Mouse (Mus musculus) kidney, embryonic 16.5 days (tissue): Measurements from ENCODE around the gene Eefsec. TPM values are rescaled to one million over a fixed set of nuclear protein-coding genes. Genes with fewer than 3 reads are reported as not detected.

Experiments used
- ATAC-seq: fragments of 200-750 bp; cut with Nextera tagmentation; 2 replicates; pipeline ENCODE4 v1.8.0; 2017; ENCODE audit warnings: moderate TSS enrichment; ENCODE audit not compliant: low FRiP score, low TSS enrichment
- H3K27ac ChIP-seq: fragments of 300-500 bp; sonication (generic); 2 replicates; pipeline ENCODE4 v1.5.1; 2014; ENCODE audit warnings: low read length
- H3K27me3 ChIP-seq: fragments of 300-500 bp; sonication (generic); 2 replicates; pipeline ENCODE4 v1.6.1; 2014; ENCODE audit warnings: low read length, control low read depth, mixed read lengths; ENCODE audit not compliant: insufficient read depth
- H3K36me3 ChIP-seq: fragments of 300-500 bp; sonication (generic); 2 replicates; pipeline ENCODE4 v1.6.1; 2014; ENCODE audit warnings: low read length, control low read depth, mixed read lengths; ENCODE audit not compliant: insufficient read depth
- H3K4me1 ChIP-seq: fragments of 300-500 bp; sonication (generic); 2 replicates; pipeline ENCODE4 v1.6.1; 2014; ENCODE audit warnings: low read length, control low read depth, mixed read lengths; ENCODE audit not compliant: insufficient read depth
- H3K4me2 ChIP-seq: fragments of 300-500 bp; sonication (generic); replicated peaks from 2 replicates; pipeline ENCODE4 v1.6.1; 2014; ENCODE audit warnings: low read depth, low read length
- H3K4me3 ChIP-seq: fragments of 300-500 bp; sonication (generic); 2 replicates; pipeline ENCODE4 v1.5.1; 2014; ENCODE audit warnings: mild to moderate bottlenecking, low read length
- H3K9ac ChIP-seq: fragments of 300-500 bp; sonication (generic); replicated peaks from 2 replicates; pipeline ENCODE4 v1.6.1; 2014; ENCODE audit warnings: low read length
- H3K9me3 ChIP-seq: fragments of 300-500 bp; sonication (generic); 2 replicates; pipeline ENCODE4 v1.6.1; 2016; ENCODE audit warnings: low read length, control low read depth
- WGBS: fragments of 180-500 bp; shearing (Covaris S2); extraction: QIAGEN DNeasy Blood & Tissue Kit; methylation state at CpG from one replicate; pipeline ENCODE4 v1.1.7; 2014; 5-methylcytosine and 5-hydroxymethylcytosine counted together
- polyA plus RNA-seq: library from polyadenylated mRNA; unstranded; fragments of >200 nt; fragmentation: Nextera tagmentation; extraction: Ambion mirVana; gene quantifications from 2 replicates; pipeline ENCODE4 v1.2.1, GENCODE M21; 2015

Eefsec gene
- polyA plus RNA-seq, 1 experiment from 2014 or later = 36.8 TPM

- Histone ChIP-seq H3K9me3 (no peaks in the 10 kb centered on the region), H3K27ac (no peak overlapping the region), H3K36me3 (no peaks in the 10 kb centered on the region), H3K4me2 (no peak overlapping the region), H3K9ac (no peak overlapping the region), H3K4me3 (no peak overlapping the region), H3K4me1 (peaks cover 20% of the 10 kb centered on the region), H3K27me3 (no peaks in the 10 kb centered on the region)
- WGBS = 69% methylated on average over 4 of the region's 4 CpGs
- ATAC-seq = no peak
Measured at GRCm38 (mm10) chr6:88276221-88276620, 170.1 kb downstream of the Eefsec start.

DNA sequence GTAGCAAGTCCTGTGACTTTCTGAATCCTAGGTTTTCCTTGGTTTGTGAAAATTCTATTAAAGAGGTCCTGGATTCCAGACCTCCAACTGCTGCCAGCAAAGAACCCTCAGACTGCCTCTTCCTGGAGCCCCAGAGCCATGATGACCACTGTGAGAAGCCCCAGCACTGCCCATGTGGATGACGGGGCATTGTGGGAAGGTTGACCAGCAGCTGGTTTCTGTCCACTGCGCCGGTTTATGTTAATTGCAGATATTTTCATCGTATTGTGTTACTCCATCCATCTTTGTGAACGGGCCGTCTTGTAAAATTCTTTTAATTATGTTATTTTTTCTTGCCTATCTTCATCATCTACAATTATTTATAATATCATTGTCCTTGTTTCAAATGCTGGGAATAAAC is 171.7 kb downstream of the Eefsec start:
- no peak overlapping the region for H3K9ac ChIP-seq
- no peak for ATAC-seq
- no peaks in the 10 kb centered on the region for H3K36me3 ChIP-seq
- peaks cover 20% of the 10 kb centered on the region for H3K4me1 ChIP-seq
- H3K27me3 ChIP-seq = no peaks in the 10 kb centered on the region
- WGBS = 33% methylated on average over 6 of the region's 6 CpGs
- H3K27ac ChIP-seq = no peak overlapping the region
- no peak overlapping the region for H3K4me2 ChIP-seq
- no peaks in the 10 kb centered on the region for H3K9me3 ChIP-seq
- H3K4me3 ChIP-seq = no peak overlapping the region

DNA sequence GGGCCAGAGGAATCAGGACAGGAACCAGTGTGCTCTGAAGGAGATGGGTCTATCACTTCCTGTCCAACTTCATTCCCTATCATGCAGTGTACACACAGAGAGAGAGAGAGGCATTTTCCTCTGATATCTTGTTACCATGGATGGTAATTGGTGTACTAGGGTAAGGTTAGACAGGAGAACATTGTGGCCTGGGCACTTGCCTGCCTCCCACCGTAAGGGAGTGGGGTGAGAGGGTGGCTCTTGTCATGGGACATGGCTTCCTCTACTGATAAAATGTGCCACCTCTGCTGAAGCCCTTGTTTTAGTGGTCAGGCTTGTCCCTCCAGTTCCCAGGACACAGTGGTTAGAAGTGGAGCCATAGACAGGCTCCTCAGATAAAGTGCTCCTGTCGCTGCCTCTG is 178.4 kb downstream of the Eefsec start:
- H3K4me2 ChIP-seq = no peak overlapping the region
- H3K4me3 ChIP-seq = no peak overlapping the region
- H3K36me3 ChIP-seq = no peaks in the 10 kb centered on the region
- WGBS = 94% methylated on average over 2 of the region's 2 CpGs
- ATAC-seq = no peak
- peaks cover 11% of the 10 kb centered on the region for H3K4me1 ChIP-seq
- H3K27ac ChIP-seq = no peak overlapping the region
- H3K9ac ChIP-seq = no peak overlapping the region
- no peaks in the 10 kb centered on the region for H3K9me3 ChIP-seq
- no peaks in the 10 kb centered on the region for H3K27me3 ChIP-seq

DNA sequence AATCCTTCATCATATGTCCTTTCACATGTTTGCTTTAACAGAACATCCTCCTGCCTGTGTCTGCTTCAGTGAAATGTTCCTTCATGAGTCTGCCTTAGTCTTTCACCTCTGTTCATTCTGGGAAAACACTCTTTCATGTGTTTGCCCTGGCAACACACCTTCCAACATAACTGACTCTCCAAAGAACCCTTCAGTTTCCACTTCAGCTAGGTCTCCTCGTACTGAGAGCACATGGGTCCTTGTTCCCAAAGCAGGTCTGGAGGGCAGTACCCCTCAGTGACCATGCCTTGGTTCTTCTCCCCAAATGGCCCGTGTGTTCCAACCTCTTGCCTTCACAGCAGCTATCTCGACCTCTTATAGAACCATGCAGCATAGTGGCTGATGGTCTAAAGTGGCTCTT is 179.3 kb downstream of the Eefsec start:
- no peak overlapping the region for H3K9ac ChIP-seq
- peaks cover 6% of the 10 kb centered on the region for H3K4me1 ChIP-seq
- H3K4me3 ChIP-seq = no peak overlapping the region
- no peaks in the 10 kb centered on the region for H3K9me3 ChIP-seq
- no peaks in the 10 kb centered on the region for H3K27me3 ChIP-seq
- WGBS = 91% methylated on average over 3 of the region's 3 CpGs
- H3K4me2 ChIP-seq = no peak overlapping the region
- no peaks in the 10 kb centered on the region for H3K36me3 ChIP-seq
- H3K27ac ChIP-seq = no peak overlapping the region
- no peak for ATAC-seq

DNA sequence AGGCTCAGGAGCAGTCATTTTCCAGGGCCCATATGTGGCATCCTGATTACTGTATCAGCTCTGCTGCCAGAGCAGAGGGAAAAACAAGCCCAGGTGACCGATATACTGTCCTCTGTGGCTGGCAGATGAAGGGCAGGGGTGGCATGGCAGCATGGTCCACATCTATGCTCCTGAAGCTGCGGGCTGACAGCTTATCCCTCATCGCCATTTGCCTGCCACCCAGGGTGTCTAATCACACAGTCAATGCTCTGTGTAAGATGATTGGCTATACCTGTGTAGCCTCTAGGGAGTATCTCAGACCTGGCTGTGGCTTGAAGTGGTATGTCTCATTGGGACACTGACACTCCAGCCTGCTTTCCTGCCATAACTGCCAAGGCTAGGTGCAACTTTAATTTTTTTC is 180.3 kb downstream of the Eefsec start:
- H3K4me2 ChIP-seq = no peak overlapping the region
- H3K27me3 ChIP-seq = no peaks in the 10 kb centered on the region
- H3K9ac ChIP-seq = no peak overlapping the region
- H3K4me1 ChIP-seq = no peaks in the 10 kb centered on the region
- no peak overlapping the region for H3K27ac ChIP-seq
- no peaks in the 10 kb centered on the region for H3K36me3 ChIP-seq
- no peak for ATAC-seq
- H3K4me3 ChIP-seq = no peak overlapping the region
- WGBS = 93% methylated on average over 3 of the region's 3 CpGs
- H3K9me3 ChIP-seq = no peaks in the 10 kb centered on the region

- Histone ChIP-seq H3K4me2 (no peak overlapping the region), H3K27ac (no peak overlapping the region), H3K36me3 (no peaks in the 10 kb centered on the region), H3K4me1 (no peaks in the 10 kb centered on the region), H3K9me3 (no peaks in the 10 kb centered on the region), H3K27me3 (no peaks in the 10 kb centered on the region), H3K4me3 (no peak overlapping the region), H3K9ac (no peak overlapping the region)
- ATAC-seq = no peak
- WGBS = 93% methylated on average over 1 of the region's 1 CpGs
Measured at GRCm38 (mm10) chr6:88265355-88265754, 181.0 kb downstream of the Eefsec start.

DNA sequence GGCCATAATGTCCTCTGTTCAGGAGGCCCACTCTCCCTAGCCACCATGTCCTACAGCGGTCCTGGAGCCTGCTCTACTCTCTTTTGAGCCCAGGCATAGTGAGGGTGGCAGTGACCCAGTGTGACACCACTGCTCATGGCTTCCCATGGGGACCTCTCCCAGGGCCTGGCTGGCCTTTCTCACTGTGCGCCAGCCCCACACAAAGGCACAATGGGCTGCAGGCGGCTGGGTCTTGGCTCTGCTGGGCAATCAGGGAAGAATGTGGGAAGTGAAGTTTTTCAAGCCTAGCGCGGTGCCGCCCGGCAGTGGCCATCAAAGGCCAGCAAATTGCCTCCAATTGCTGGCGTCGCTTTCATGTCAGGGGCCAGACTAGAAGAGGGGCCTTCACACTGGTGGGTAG is 184.2 kb downstream of the Eefsec start:
- no peak overlapping the region for H3K9ac ChIP-seq
- 39% methylated on average over 9 of the region's 9 CpGs for WGBS

DNA sequence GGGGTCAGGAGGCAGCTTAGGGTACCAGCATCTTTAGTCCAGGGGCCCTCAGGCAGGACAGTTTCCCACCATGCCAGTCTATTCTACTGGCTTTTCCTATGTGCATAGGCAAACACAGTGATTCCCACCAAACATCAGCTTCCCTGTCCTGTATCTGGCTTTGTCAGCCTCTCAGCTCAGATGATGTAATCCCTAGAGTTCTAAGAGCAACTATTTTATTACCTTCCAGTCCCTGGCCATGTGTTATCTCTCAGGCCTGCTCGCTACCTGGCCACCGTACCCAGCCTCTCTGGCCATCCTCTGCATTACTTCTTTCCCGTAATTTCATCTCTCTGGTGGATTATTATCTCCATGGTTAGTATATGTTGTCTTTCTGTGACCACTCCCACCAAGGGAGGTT is 185.7 kb downstream of the Eefsec start:
- Histone ChIP-seq H3K4me1 (no peaks in the 10 kb centered on the region), H3K27me3 (no peaks in the 10 kb centered on the region), H3K4me2 (no peak overlapping the region), H3K27ac (no peak overlapping the region), H3K4me3 (no peak overlapping the region), H3K9me3 (no peaks in the 10 kb centered on the region), H3K36me3 (no peaks in the 10 kb centered on the region), H3K9ac (no peak overlapping the region)
- WGBS = 88% methylated on average over 3 of the region's 3 CpGs
- no peak for ATAC-seq

More for the DNA sequence above, 184.2 kb downstream of the Eefsec start:
- Histone ChIP-seq H3K4me1 (no peaks in the 10 kb centered on the region), H3K4me3 (no peak overlapping the region), H3K27ac (no peak overlapping the region), H3K9me3 (no peaks in the 10 kb centered on the region), H3K27me3 (no peaks in the 10 kb centered on the region), H3K4me2 (no peak overlapping the region), H3K36me3 (no peaks in the 10 kb centered on the region)
- no peak for ATAC-seq

DNA sequence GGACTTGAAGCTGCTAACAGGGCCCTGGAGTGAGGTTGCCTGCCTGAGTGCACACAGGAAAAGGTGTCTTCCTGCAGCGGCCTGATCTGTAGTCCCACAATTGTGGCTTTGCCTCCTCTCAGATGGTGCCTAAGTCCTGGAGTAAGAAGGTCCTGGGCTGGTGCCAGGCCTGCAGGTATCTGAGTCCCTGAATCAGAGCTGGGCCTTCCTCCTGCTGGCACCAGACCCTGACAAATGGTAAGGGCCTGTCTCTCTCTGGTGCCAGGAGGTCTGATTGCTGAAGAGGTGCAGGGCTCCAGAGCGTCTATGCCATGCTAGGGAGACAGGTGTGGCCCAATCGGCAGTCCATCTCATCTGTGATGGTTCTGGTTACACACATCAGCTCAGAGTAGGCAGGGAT is 186.7 kb downstream of the Eefsec start:
- no peaks in the 10 kb centered on the region for H3K36me3 ChIP-seq
- no peaks in the 10 kb centered on the region for H3K4me1 ChIP-seq
- ATAC-seq = no peak
- H3K4me3 ChIP-seq = no peak overlapping the region
- no peaks in the 10 kb centered on the region for H3K27me3 ChIP-seq
- H3K27ac ChIP-seq = no peak overlapping the region
- H3K9me3 ChIP-seq = no peaks in the 10 kb centered on the region
- H3K4me2 ChIP-seq = no peak overlapping the region
- WGBS = 75% methylated on average over 3 of the region's 3 CpGs
- H3K9ac ChIP-seq = no peak overlapping the region

DNA sequence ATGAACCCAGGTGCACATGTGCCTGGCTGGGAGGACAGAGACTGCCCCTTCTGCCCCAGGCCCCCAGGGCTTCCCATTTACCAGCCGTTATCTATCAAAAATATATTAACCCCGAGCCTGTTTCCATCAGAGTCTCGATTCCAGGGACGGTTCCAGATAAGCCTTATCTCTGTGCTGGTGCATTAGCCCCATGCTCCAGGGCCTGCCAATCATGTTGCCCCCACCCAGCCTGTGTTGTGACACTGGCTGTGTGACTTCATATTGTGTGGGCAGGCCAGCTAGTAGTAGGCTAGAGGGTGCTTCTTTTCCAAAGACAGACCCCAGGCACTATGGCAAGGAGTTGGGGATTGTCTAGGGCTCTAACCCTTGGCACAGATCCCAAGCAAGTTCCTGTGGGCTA is 190.9 kb downstream of the Eefsec start:
- no peaks in the 10 kb centered on the region for H3K36me3 ChIP-seq
- no peak overlapping the region for H3K9ac ChIP-seq
- no peaks in the 10 kb centered on the region for H3K9me3 ChIP-seq
- no peaks in the 10 kb centered on the region for H3K4me1 ChIP-seq
- H3K4me2 ChIP-seq = no peak overlapping the region
- no peak overlapping the region for H3K27ac ChIP-seq
- no peaks in the 10 kb centered on the region for H3K27me3 ChIP-seq
- 67% methylated on average over 4 of the region's 4 CpGs for WGBS
- ATAC-seq = no peak
- H3K4me3 ChIP-seq = no peak overlapping the region

DNA sequence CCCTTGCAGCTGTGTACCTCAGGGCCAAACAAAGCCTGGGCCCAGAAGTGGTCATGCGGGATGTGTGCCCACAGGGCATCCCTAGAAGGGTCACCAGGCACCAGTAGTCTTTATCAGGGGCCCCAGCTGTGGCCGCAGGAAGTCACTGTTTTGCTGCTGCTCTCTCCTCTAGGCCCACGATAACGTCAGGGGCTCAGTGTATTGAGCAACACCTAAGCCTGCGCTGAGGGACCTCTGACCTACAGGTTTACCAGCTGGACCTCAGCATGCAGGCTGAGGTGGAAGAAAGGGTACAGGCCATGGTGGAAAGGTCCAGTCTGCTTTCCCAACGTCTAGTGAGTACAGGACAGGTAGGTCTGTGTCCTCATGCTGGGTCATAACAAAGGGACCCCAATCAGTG is 192.3 kb downstream of the Eefsec start:
- Histone ChIP-seq H3K4me3 (no peak overlapping the region), H3K9ac (no peak overlapping the region), H3K9me3 (no peaks in the 10 kb centered on the region), H3K27ac (no peak overlapping the region), H3K27me3 (no peaks in the 10 kb centered on the region), H3K4me2 (no peak overlapping the region), H3K4me1 (no peaks in the 10 kb centered on the region), H3K36me3 (no peaks in the 10 kb centered on the region)
- 65% methylated on average over 6 of the region's 6 CpGs for WGBS
- ATAC-seq = no peak
